Mouse (Mus musculus) kidney, adult 2 months (tissue): ENCODE measurements around the gene Masp2. TPM values are rescaled to one million over a fixed set of nuclear protein-coding genes. Genes with fewer than 3 reads are reported as not detected.

Experiments used
- DNase-seq: peaks from one replicate; pipeline ENCODE4 v3.0.0; 2021
- H3K27ac ChIP-seq: fragments of 200-500 bp; 2 replicates; pipeline ENCODE4 v1.5.1; 2012; ENCODE audit warnings: low read depth, low read length, control low read depth, inconsistent platforms; ENCODE audit not compliant: insufficient read depth
- H3K27me3 ChIP-seq: fragments of 200-500 bp; replicated peaks from 2 replicates; pipeline ENCODE4 v1.6.1; 2012; ENCODE audit warnings: mild to moderate bottlenecking, moderate library complexity, low read length, inconsistent platforms; ENCODE audit not compliant: control insufficient read depth, insufficient read depth
- H3K36me3 ChIP-seq: fragments of 200-500 bp; 2 replicates; pipeline ENCODE4 v1.6.1; 2012; ENCODE audit warnings: mild to moderate bottlenecking, moderate library complexity, low read length, inconsistent platforms; ENCODE audit not compliant: control insufficient read depth, insufficient read depth
- H3K4me1 ChIP-seq: fragments of 200-500 bp; 2 replicates; pipeline ENCODE4 v1.6.1; 2011; ENCODE audit warnings: low read length; ENCODE audit not compliant: control insufficient read depth, insufficient read depth
- H3K4me3 ChIP-seq: fragments of 200-500 bp; 2 replicates; pipeline ENCODE4 v1.5.1; 2011; ENCODE audit warnings: mild to moderate bottlenecking, low read depth, low read length, control low read depth; ENCODE audit not compliant: insufficient read depth
- CTCF ChIP-seq: fragments of 200-500 bp; conservative IDR thresholded peaks from 2 replicates; pipeline ENCODE4 v1.5.1; 2011; ENCODE audit warnings: low read depth, mild to moderate bottlenecking, control low read depth, low read length, moderate library complexity, mixed read lengths; ENCODE audit not compliant: insufficient read depth, insufficient read length
- POLR2A ChIP-seq: fragments of 200-500 bp; IDR thresholded peaks from one replicate; pipeline ENCODE4 v1.6.1; 2011; ENCODE audit warnings: low read depth, low read length, control low read depth
- WGBS: fragments of 180-500 bp; shearing (Covaris S2); methylation state at CpG from one replicate; pipeline ENCODE4 v1.1.7; 2018; 5-methylcytosine and 5-hydroxymethylcytosine counted together
- polyA plus RNA-seq: library from polyadenylated mRNA; depleted of rRNA; stranded (reverse); fragments of >200 nt; gene quantifications from 2 replicates; pipeline ENCODE4 v1.2.3, GENCODE M21; 2012

Masp2 gene
- polyA plus RNA-seq, 1 experiment, result 1.7 TPM

GRCm38 (mm10) chr4:148646616-148647015, 44.3 kb downstream of the Masp2 start:
- H3K4me3 ChIP-seq, result no peak overlapping the region
- WGBS, result 49% methylated on average over 11 of the region's 11 CpGs
- H3K36me3 ChIP-seq, result no peaks in the 10 kb centered on the region
- TF ChIP-seq CTCF (no peak), POLR2A (no peak)
- DNase-seq, result no peak
- no peak overlapping the region for H3K27ac ChIP-seq
- H3K27me3 ChIP-seq, result no peaks in the 10 kb centered on the region
- H3K4me1 ChIP-seq, result peaks cover 15% of the 10 kb centered on the region

DNA sequence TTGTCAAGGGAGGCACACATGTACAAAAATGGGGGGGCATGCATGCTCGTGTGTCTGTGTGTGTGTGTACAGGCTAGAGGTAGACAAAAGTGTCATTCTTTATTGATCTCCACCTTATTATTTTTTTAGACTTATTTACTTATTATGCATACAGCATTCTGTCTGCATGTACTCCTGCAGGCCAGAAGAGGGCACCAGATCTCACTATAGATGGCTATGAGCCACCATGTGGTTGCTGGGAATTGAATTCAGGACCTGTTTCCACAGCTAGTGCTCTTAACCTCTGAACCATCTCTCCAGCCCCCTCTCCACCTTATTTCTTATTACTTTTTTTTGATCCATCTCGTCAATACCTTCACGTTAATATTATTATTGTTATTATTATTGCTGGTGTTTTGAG, 47.0 kb downstream of the Masp2 start:
- no peak for TF ChIP-seq POLR2A
- peak; percentile 39 for TF ChIP-seq CTCF
- WGBS, result 79% methylated on average over 3 of the region's 3 CpGs
- Histone ChIP-seq H3K4me1 (peaks cover 4% of the 10 kb centered on the region; the same call in 1 of the 2 replicates), H3K27ac (no peak overlapping the region), H3K27me3 (no peaks in the 10 kb centered on the region), H3K4me3 (no peak overlapping the region), H3K36me3 (no peaks in the 10 kb centered on the region)
- no peak for DNase-seq

GRCm38 (mm10) chr4:148651045-148651444, 48.7 kb downstream of the Masp2 start:
- 55% methylated on average over 9 of the region's 9 CpGs for whole genome bisulfite sequencing
- no peaks in the 10 kb centered on the region for H3K36me3 ChIP-seq
- peak; percentile 71 for DNase-seq
- TF ChIP-seq POLR2A, result no peak
- no peak for TF ChIP-seq CTCF
- H3K4me3 ChIP-seq, result no peak overlapping the region
- H3K27me3 ChIP-seq, result no peaks in the 10 kb centered on the region
- no peak overlapping the region for H3K27ac ChIP-seq
- peaks cover 2% of the 10 kb centered on the region; the same call in 1 of the 2 replicates for H3K4me1 ChIP-seq

DNA sequence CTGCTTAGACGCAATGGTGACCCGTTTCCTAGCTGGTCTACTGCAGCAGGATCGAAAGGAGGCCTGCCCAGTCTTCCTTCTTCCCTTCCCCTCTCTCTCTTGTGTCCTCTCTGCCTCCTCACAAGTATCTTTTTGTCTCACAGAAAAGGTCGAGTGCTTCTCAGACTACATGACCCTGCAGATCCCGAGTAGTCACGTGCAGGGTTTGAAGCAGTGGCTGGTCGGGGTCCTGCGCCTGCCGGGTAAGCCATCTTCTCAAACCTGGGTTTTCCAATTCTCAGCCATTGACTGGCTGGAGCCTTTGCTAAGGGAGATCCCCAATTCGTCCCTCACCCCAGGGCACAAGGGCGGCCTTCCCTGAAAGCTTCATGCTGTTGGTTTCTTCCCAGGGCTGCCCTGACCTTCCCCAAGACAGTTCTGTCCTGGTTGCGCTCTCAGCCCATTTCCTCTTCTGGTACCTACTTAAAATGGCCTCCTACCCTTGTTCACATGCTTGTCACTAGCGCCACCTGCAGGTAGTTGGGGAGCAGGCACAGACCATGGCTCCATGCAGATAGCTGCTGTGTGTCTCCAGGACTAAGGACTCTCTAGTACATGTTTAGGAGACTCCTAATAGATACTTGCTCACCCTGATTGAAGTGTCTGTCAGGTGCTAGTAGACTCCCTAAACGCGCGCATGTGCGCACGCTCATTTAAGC, 52.5 kb downstream of the Masp2 start:
- TF ChIP-seq CTCF (peak; percentile 82), POLR2A (no peak)
- WGBS, result 91% methylated on average over 18 of the region's 18 CpGs
- DNase-seq, result peak; percentile 75

GRCm38 (mm10) chr4:148656691-148657258, 54.4 kb downstream of the Masp2 start:
- Histone ChIP-seq H3K27ac (no peak overlapping the region), H3K27me3 (no peaks in the 10 kb centered on the region), H3K36me3 (no peaks in the 10 kb centered on the region), H3K4me1 (no peaks in the 10 kb centered on the region), H3K4me3 (no peak overlapping the region)
- TF ChIP-seq CTCF (no peak), POLR2A (no peak)
- 46% methylated on average over 15 of the region's 15 CpGs for WGBS
- DNase-seq, result no peak

More for the DNA sequence above, 52.5 kb downstream of the Masp2 start:
- H3K4me1 ChIP-seq, result peaks cover 2% of the 10 kb centered on the region; the same call in 1 of the 2 replicates
- no peak overlapping the region for H3K27ac ChIP-seq
- H3K27me3 ChIP-seq, result no peaks in the 10 kb centered on the region
- H3K36me3 ChIP-seq, result no peaks in the 10 kb centered on the region
- no peak overlapping the region for H3K4me3 ChIP-seq

DNA sequence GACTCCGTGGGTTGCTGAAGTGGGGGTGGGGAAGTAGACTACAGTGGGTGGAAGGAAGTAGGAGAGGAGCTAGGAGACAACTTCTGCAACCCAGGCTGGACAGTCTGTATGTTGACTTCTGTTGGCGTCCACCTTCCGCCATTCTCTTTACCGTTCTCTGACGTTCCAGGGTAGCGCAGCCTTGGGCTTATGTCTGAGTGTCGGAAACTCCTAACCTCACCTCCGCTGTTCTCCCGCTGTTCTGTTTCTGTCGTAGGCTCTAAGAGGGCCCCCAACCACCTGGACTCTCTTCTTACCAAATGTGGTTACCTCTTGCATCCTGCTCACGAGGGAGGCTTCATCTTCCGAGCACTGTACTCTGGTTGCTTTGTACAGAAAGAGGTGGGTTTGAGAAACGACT, 55.4 kb downstream of the Masp2 start:
- TF ChIP-seq CTCF (no peak), POLR2A (no peak)
- no peak overlapping the region for H3K27ac ChIP-seq
- no peak overlapping the region for H3K4me3 ChIP-seq
- H3K4me1 ChIP-seq, result no peaks in the 10 kb centered on the region; the same call in 1 of the 2 replicates
- no peak for DNase-seq
- 81% methylated on average over 13 of the region's 13 CpGs for WGBS
- no peaks in the 10 kb centered on the region for H3K36me3 ChIP-seq
- H3K27me3 ChIP-seq, result no peaks in the 10 kb centered on the region

DNA sequence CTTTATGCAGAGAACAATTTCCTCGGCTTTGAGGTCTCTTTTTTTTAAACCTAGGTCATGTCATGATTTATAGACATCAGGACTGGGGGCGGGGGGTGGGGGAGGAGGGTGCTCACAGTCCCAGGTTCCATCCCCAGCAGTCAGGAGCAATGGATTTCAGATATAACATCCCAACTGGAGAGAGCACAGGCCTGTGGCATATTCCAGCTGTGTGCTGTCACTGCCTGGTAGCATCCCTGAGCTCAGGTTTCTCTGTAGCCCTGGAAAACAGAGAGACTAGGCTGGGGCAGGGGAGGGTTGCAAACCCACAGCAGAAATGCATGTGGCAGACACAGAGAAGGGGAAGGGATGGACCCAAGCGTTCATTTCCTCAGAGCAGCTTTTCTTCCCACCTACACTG, 57.8 kb downstream of the Masp2 start:
- Histone ChIP-seq H3K36me3 (no peaks in the 10 kb centered on the region), H3K4me1 (no peaks in the 10 kb centered on the region; the same call in 1 of the 2 replicates), H3K4me3 (no peak overlapping the region), H3K27ac (no peak overlapping the region), H3K27me3 (no peaks in the 10 kb centered on the region)
- DNase-seq, result no peak
- TF ChIP-seq POLR2A, result no peak
- no peak for TF ChIP-seq CTCF
- WGBS, result 56% methylated on average over 3 of the region's 3 CpGs
